Mouse (Mus musculus): ENCODE measurements around the gene Gbx1. TPM values are rescaled to one million over a fixed set of nuclear protein-coding genes. Genes with fewer than 3 reads are reported as not detected.

Gbx1 gene
- polyA plus RNA-seq, 1 experiment: 0.44 TPM

GRCm38 (mm10) chr5:24472884-24473619, 54.0 kb downstream of the Gbx1 start:
- no peaks in the 10 kb centered on the region for H3K27me3 ChIP-seq (ENCODE audit: control insufficient read depth, insufficient read depth, low read length)
- no peak for DNase-seq
- WGBS: 64% methylated on average over 7 of the region's 7 CpGs
- H3K4me3 ChIP-seq (replicated peaks; ENCODE audit: insufficient read depth, low read depth, low read length): no peak overlapping the region
- no peak for TF ChIP-seq CTCF (IDR thresholded peaks at IDR 0.05; ENCODE audit: borderline replicate concordance, insufficient read depth, low read depth, low read length)
- TF ChIP-seq POLR2A (IDR thresholded peaks at IDR 0.05; ENCODE audit: borderline replicate concordance, insufficient read depth, low read length): no peak
- peaks cover 17% of the 10 kb centered on the region for H3K4me1 ChIP-seq (ENCODE audit: control insufficient read depth, insufficient read depth, low read length)
- H3K27ac ChIP-seq (ENCODE audit: insufficient read depth, low read length): no peak overlapping the region

DNA sequence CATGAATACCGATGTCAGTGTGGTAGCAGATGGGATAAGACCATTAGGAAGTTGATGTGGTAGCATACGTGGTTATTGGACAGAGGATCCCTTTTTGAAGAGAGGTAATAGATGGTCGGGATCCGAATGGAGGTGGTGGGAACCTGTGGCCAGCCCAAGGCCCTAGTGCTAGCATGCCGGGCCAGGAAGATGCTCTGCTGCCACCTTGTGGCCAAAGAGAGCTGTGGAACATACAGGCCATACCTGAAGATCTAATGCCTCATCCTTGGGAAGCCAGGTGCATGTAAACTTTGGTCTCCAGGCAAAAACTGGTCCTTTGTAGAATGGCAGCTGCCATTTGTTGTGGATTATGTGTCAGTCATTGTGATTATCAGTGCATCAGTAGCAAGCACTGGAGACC, 56.4 kb downstream of the Gbx1 start:
- H3K27ac ChIP-seq (ENCODE audit: insufficient read depth, low read length): no peak overlapping the region
- 3% methylated on average over 5 of the region's 5 CpGs for WGBS
- peak; percentile 81 to 85 for DNase-seq
- peaks cover 26% of the 10 kb centered on the region for H3K4me1 ChIP-seq (ENCODE audit: control insufficient read depth, insufficient read depth, low read length)
- peak; percentile 96 for TF ChIP-seq CTCF (IDR thresholded peaks at IDR 0.05; ENCODE audit: borderline replicate concordance, insufficient read depth, low read depth, low read length)
- TF ChIP-seq POLR2A (IDR thresholded peaks at IDR 0.05; ENCODE audit: borderline replicate concordance, insufficient read depth, low read length): no peak
- H3K27me3 ChIP-seq (ENCODE audit: control insufficient read depth, insufficient read depth, low read length): no peaks in the 10 kb centered on the region
- H3K4me3 ChIP-seq (replicated peaks; ENCODE audit: insufficient read depth, low read depth, low read length): no peak overlapping the region

GRCm38 (mm10) chr5:24466762-24467161, 60.2 kb downstream of the Gbx1 start:
- no peak overlapping the region for H3K4me3 ChIP-seq (replicated peaks; ENCODE audit: insufficient read depth, low read depth, low read length)
- 6% methylated on average over 12 of the region's 12 CpGs for WGBS
- peaks cover 37% of the 10 kb centered on the region for H3K4me1 ChIP-seq (ENCODE audit: control insufficient read depth, insufficient read depth, low read length)
- DNase-seq: no peak
- H3K27ac ChIP-seq (ENCODE audit: insufficient read depth, low read length): no peak overlapping the region
- no peaks in the 10 kb centered on the region for H3K27me3 ChIP-seq (ENCODE audit: control insufficient read depth, insufficient read depth, low read length)
- TF ChIP-seq CTCF (IDR thresholded peaks at IDR 0.05; ENCODE audit: borderline replicate concordance, insufficient read depth, low read depth, low read length) (no peak), POLR2A (IDR thresholded peaks at IDR 0.05; ENCODE audit: borderline replicate concordance, insufficient read depth, low read length) (no peak)

DNA sequence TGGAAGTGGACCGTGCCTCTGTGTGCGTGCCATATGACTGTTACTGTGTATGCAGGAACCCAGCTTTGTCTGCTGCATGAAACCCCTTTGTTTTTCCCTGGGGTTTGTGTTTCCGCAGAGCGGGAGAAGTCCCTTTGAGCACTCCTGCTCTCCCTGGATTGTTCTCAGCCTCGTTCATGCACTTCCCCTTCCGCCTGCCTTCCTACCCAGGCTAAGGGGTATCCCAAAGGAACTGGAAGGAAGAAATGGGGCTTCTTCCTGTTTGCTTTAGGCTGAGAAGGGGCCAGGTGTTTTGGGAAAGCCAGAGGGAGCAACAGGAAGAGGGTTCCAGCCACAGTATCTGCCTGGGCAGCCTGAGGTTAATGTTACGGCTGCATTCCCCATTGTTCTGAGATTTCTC, 71.4 kb downstream of the Gbx1 start:
- peak overlapping the region; percentile 28 for H3K4me3 ChIP-seq (replicated peaks; ENCODE audit: insufficient read depth, low read depth, low read length)
- TF ChIP-seq POLR2A (IDR thresholded peaks at IDR 0.05; ENCODE audit: borderline replicate concordance, insufficient read depth, low read length) (no peak), CTCF (IDR thresholded peaks at IDR 0.05; ENCODE audit: borderline replicate concordance, insufficient read depth, low read depth, low read length) (no peak)
- H3K4me1 ChIP-seq (ENCODE audit: control insufficient read depth, insufficient read depth, low read length): peaks cover 31% of the 10 kb centered on the region
- peak in 1 of 2 experiments; percentile 23 for DNase-seq
- 22% methylated on average over 7 of the region's 7 CpGs for WGBS
- no peaks in the 10 kb centered on the region for H3K27me3 ChIP-seq (ENCODE audit: control insufficient read depth, insufficient read depth, low read length)
- no peak overlapping the region for H3K27ac ChIP-seq (ENCODE audit: insufficient read depth, low read length)

DNA sequence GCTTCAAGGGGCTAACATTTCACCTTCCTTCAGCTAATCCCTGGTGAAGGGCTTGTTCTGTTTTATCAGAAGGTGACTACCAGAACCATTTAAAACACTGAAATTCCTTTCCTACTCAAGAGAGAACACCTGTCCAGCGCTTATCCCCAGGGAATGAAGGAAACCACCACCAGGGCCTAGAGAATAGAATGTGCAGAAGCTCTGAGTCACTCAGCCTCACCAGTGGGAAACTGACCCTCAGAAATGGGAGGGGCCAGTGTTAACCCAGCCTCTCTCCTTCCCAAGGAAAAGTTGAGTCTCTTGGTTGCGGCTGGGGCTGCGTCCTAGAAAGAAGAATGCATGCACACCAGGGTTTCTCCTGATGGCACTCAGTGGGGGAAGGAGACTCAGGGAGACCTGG, 71.9 kb downstream of the Gbx1 start:
- DNase-seq: peak in 1 of 2 experiments; percentile 24
- H3K4me3 ChIP-seq (replicated peaks; ENCODE audit: insufficient read depth, low read depth, low read length): peak overlapping the region; percentile 49
- no peaks in the 10 kb centered on the region for H3K27me3 ChIP-seq (ENCODE audit: control insufficient read depth, insufficient read depth, low read length)
- H3K4me1 ChIP-seq (ENCODE audit: control insufficient read depth, insufficient read depth, low read length): peaks cover 31% of the 10 kb centered on the region
- TF ChIP-seq CTCF (IDR thresholded peaks at IDR 0.05; ENCODE audit: borderline replicate concordance, insufficient read depth, low read depth, low read length): no peak
- TF ChIP-seq POLR2A (IDR thresholded peaks at IDR 0.05; ENCODE audit: borderline replicate concordance, insufficient read depth, low read length): no peak
- peak overlapping the region; percentile 70; the same call in 1 of the 2 replicates for H3K27ac ChIP-seq (ENCODE audit: insufficient read depth, low read length)
- WGBS: 26% methylated on average over 3 of the region's 3 CpGs

GRCm38 (mm10) chr5:24453985-24454303, 73.1 kb downstream of the Gbx1 start:
- 2% methylated on average over 2 of the region's 2 CpGs for WGBS
- TF ChIP-seq POLR2A (IDR thresholded peaks at IDR 0.05; ENCODE audit: borderline replicate concordance, insufficient read depth, low read length) (0 out of 2 replicates have a peak, but pooled peaks have one; percentile 1), CTCF (IDR thresholded peaks at IDR 0.05; ENCODE audit: borderline replicate concordance, insufficient read depth, low read depth, low read length) (no peak)
- Histone ChIP-seq H3K27ac (ENCODE audit: insufficient read depth, low read length) (peak overlapping the region; percentile 79), H3K4me3 (replicated peaks; ENCODE audit: insufficient read depth, low read depth, low read length) (peak overlapping the region; percentile 89), H3K4me1 (ENCODE audit: control insufficient read depth, insufficient read depth, low read length) (peaks cover 31% of the 10 kb centered on the region), H3K27me3 (ENCODE audit: control insufficient read depth, insufficient read depth, low read length) (no peaks in the 10 kb centered on the region)
- no peak for DNase-seq

DNA sequence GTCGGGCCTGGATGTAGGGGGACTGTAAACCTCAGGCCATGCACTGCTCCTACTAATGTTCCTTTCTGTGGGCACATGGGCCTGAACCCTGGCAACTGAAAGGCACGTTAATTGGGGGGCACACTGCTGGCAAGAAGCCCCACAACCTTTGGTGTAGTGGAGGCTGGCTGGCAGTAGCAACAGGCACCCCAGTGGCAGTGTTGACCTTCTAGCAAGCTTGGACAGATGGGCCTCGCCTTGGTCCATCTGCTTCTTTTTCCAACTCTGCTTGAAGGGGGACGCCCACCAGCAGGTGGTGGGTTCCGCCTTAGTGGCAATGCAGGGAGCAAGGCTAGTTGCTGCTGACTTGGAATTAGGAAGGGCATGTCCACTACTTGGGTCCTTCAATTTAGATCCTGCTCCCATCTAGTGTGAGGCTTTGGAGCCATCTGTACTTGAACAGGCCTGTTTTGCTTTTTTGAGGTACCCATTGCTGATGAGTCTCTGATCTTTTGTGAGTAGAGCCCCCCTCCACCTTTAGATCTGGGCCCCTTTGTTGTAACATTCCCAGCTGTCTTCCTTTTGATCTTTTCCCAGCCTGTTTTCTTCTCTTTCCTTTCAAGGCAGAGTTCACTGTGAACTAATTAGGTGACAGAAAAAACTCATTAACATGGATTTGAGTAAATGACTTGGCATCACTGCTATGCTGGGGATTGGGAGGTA, 73.6 kb downstream of the Gbx1 start:
- TF ChIP-seq CTCF (IDR thresholded peaks at IDR 0.05; ENCODE audit: borderline replicate concordance, insufficient read depth, low read depth, low read length) (no peak), POLR2A (IDR thresholded peaks at IDR 0.05; ENCODE audit: borderline replicate concordance, insufficient read depth, low read length) (0 out of 2 replicates have a peak, but pooled peaks have one; percentile 11)
- peak; percentile 89 to 91 for DNase-seq
- no peaks in the 10 kb centered on the region for H3K27me3 ChIP-seq (ENCODE audit: control insufficient read depth, insufficient read depth, low read length)
- peaks cover 31% of the 10 kb centered on the region for H3K4me1 ChIP-seq (ENCODE audit: control insufficient read depth, insufficient read depth, low read length)
- H3K27ac ChIP-seq (ENCODE audit: insufficient read depth, low read length): peak overlapping the region; percentile 79
- WGBS: 0% methylated on average over 5 of the region's 5 CpGs
- H3K4me3 ChIP-seq (replicated peaks; ENCODE audit: insufficient read depth, low read depth, low read length): peak overlapping the region; percentile 89

Other genes with a start within 250 kb of the Gbx1 start
- 83.3 and 85.2 TPM in 2 replicates for gene Kcnh2, start 175.6 kb downstream of the Gbx1 start, polyA plus RNA-seq (2012; rRNA removed)
- gene Nos3, start 162.4 kb downstream of the Gbx1 start, polyA plus RNA-seq (2012; rRNA removed): 7.5 and 8.6 TPM in 2 replicates
- 4.1 and 4.4 TPM in 2 replicates for gene Atg9b, start 135.1 kb downstream of the Gbx1 start, polyA plus RNA-seq (2012; rRNA removed)
- gene Abcb8, start 133.5 kb downstream of the Gbx1 start, polyA plus RNA-seq (2012; rRNA removed): 51.8 and 53.5 TPM in 2 replicates
- 0.74 and 0.87 TPM in 2 replicates for gene Asic3, start 113.8 kb downstream of the Gbx1 start, polyA plus RNA-seq (2012; rRNA removed)
- 221 and 222 TPM in 2 replicates for gene Cdk5, start 103.7 kb downstream of the Gbx1 start, polyA plus RNA-seq (2012; rRNA removed)
- 81.3 and 88.0 TPM in 2 replicates for gene Slc4a2, start 103.4 kb downstream of the Gbx1 start, polyA plus RNA-seq (2012; rRNA removed)
- gene Fastk, start 81.9 kb downstream of the Gbx1 start, polyA plus RNA-seq (2012; rRNA removed): 246 and 265 TPM in 2 replicates
- gene Tmub1, start 79.3 kb downstream of the Gbx1 start, polyA plus RNA-seq (2012; rRNA removed): 60.6 and 61.1 TPM in 2 replicates
- gene Agap3, start 75.0 kb downstream of the Gbx1 start, polyA plus RNA-seq (2012; rRNA removed): 402 and 421 TPM in 2 replicates
- gene Asb10, start 13.8 kb upstream of the Gbx1 start, polyA plus RNA-seq (2012; rRNA removed): 0.18 and 0.21 TPM in 2 replicates
- gene 4931409K22Rik, start 29.6 kb upstream of the Gbx1 start, polyA plus RNA-seq (2012; rRNA removed): not detected in 2 replicates
- gene Abcf2, start 50.3 kb upstream of the Gbx1 start, polyA plus RNA-seq (2012; rRNA removed): 101 TPM in 2 replicates
- 46.3 and 48.9 TPM in 2 replicates for gene Chpf2, start 59.5 kb upstream of the Gbx1 start, polyA plus RNA-seq (2012; rRNA removed)
- gene Smarcd3, start 97.2 kb upstream of the Gbx1 start, polyA plus RNA-seq (2012; rRNA removed): 89.9 and 102 TPM in 2 replicates
- 79.0 and 80.4 TPM in 2 replicates for gene Nub1, start 158.3 kb upstream of the Gbx1 start, polyA plus RNA-seq (2012; rRNA removed)
- 1.5 and 3.6 TPM in 2 replicates for gene Wdr86, start 203.5 kb upstream of the Gbx1 start, polyA plus RNA-seq (2012; rRNA removed)
- gene Crygn, start 230.8 kb upstream of the Gbx1 start, polyA plus RNA-seq (2012; rRNA removed): 0.34 and 0.76 TPM in 2 replicates